Mouse (Mus musculus): ENCODE data around the gene Sptbn1.

GRCm38 (mm10) chr11:30268648-30269375 is 837 bp upstream of the Sptbn1 start:
- TF ChIP-seq POLR2A (IDR thresholded peaks at IDR 0.05; ENCODE audit: low read depth, low read length): no peak
- TF ChIP-seq CTCF (IDR thresholded peaks at IDR 0.05; ENCODE audit: extremely low read depth, insufficient read length, insufficient replicate concordance, low read depth, low read length): no peak

All from small intestine, adult 2 months (tissue).